Mouse (Mus musculus) thymus, postnatal 14 days (tissue): ENCODE results near the gene Vmn2r91.
"Not testable (repeated sequence)": the region's sequence is repeated elsewhere in the genome, so short reads cannot be mapped to it uniquely, and the experiment has no call there.

Experiments used
- DNase-seq: peaks from one replicate; pipeline ENCODE4 v3.0.0; 2021

Vmn2r91 gene

DNA sequence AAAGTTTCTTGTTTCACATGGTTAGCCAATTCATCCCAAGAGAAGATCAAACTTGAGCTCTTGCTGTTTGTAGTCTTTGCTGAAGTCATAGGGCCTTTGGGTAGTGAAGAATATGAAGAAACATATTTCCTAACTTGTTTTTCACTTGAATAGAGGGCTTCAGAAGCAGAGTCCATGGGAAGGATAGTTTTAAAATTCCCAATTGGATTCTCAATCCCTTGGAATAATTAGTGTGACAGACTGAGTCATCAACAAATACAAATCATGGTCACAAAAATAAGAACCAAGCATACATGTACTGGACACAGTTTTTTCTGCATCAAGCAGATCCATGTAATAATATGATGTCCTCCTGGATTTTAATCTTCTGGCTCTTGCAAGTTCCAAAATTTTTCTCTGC is at the start of gene Vmn2r91:
Gene Vmn2r91 (plus strand): TSS at position 301 of the 400 bp plus-strand sequence.
- DNase-seq: not testable (repeated sequence)

DNA sequence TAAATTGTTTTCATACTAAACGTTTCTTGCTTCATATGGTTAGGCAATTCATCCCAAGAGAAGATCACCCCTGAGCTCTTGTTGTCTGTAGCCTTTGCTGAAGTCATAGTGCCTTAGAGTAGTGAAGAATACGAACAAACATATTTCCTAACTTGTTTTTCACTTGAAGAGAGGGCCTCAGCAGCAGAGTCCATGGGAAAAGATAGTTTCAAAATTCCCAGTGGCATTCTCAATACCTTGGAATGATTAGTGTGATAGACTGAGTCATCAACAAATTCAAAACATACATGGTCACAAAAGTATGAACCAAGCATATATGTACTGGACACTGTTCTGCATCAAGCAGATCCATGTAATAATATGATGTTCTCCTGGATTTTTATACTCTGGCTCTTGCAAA is 35.7 kb upstream of the Vmn2r91 start, which contains the start of gene Vmn2r124:
Gene Vmn2r124 (plus strand): TSS at position 301 of the 400 bp plus-strand sequence.
- no peak for DNase-seq

DNA sequence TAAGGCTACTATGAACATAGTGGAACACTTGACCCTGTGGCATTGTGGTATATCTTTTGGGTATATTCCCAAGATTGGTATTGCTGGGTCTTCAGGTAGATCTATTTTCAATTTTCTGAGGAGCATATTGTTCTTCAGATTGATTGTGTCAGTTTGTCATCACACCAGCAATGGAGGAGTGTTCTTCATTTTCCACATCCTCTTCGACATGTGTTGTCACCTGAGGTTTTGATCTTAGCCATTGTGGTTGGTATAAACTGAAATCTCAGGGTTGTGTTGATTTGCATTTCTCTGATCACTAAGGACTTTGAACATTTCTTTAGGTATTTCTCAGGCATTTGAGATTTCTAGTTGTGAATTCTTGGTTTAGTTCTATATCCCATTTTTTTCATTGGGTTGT is 10.8 kb downstream of the Vmn2r91 start:
- DNase-seq: not testable (repeated sequence)

DNA sequence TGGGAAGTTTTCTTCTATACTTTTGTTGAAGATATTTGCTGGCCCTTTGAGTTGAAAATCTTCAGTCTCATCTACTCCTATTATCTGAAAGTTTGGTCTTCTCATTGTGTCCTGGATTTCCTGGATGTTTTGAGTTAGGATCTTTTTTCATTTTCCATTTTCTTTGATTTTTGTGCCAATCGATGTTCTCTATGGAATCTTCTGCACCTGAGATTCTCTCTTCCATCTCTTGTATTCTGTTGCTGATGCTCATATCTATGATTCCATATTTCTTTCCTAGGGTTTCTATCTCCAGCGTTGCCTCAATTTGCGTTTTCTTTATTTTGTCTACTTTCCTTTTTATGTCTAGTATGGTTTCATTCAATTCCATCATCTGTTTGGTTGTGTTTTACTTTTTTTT is 17.4 kb downstream of the Vmn2r91 start:
- DNase-seq: not testable (repeated sequence)

DNA sequence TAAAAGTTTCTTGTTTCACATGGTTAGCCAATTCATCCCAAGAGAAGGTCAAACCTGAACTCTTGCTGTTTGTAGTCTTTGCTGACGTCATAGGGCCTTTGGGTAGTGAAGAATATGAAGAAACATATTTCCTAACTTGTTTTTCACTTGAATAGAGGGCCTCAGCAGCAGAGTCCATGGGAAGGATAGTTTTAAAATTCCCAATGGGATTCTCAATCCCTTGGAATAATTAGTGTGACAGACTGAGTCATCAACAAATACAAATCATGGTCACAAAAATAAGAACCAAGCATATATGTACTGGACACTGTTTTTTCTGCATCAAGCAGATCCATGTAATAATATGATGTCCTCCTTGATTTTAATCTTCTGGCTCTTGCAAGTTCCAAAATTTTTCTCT is 66.8 kb downstream of the Vmn2r91 start, which contains the start of gene Vmn2r92:
Gene Vmn2r92 (plus strand): TSS at position 301 of the 400 bp plus-strand sequence.
- not testable (repeated sequence) for DNase-seq

DNA sequence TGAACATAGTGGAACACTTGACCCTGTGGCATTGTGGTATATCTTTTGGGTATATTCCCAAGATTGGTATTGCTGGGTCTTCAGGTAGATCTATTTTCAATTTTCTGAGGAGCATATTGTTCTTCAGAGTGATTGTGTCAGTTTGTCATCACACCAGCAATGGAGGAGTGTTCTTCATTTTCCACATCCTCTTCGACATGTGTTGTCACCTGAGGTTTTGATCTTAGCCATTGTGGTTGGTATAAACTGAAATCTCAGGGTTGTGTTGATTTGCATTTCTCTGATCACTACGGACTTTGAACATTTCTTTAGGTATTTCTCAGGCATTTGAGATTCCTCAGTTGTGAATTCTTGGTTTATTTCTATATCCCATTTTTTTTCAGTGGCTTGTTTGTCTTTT is 76.4 kb downstream of the Vmn2r91 start:
- DNase-seq: not testable (repeated sequence)
